7 mouse cellular contexts compared by ENCODE assay signal in the genomic region with DNA sequence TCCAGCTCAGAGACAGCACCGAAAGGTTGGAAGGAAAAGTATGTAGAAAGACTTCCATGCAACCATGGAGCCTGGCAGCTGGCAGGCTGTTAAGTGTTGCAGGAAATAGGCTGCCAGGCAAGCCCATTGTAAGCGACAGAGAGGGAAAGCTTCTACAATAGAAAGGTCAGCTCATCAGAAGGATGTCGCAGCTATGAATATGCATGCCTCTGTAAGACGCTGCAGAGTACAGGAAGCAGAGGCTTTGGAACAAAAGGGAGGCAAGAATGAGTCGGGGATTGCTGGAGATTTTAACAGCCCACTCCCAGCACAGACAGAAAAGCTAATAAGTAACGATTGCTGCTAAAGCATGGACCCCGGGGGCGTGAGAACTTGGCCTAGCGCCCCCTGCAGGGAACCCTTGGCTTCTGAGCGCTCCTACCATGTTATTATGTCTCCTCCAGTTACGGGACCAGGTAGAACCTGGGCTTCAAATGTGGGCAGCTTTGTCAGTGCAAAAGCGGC. TPM values are rescaled to one million over a fixed set of nuclear protein-coding genes. Genes with fewer than 3 reads are reported as not detected.
DNase-seq lines count a peak whose midpoint lies in the region; ATAC-seq and TF ChIP-seq lines count a peak whose summit lies in the region.

No protein-coding gene starts in this region.

- no peak for TF ChIP-seq POLR2A in cortical plate, adult 2 months (IDR thresholded peaks at IDR 0.05; ENCODE audit: extremely low read depth, insufficient read depth, low read length)

- H3K27me3 ChIP-seq in liver, embryonic 12.5 days (replicated peaks): peaks cover 19% of the 10 kb centered on the region; the same call in 1 of the 2 replicates
- H3K27me3 ChIP-seq in liver, embryonic 11.5 days (replicated peaks; ENCODE audit: control insufficient read depth, insufficient read depth, low read length): no peaks in the 10 kb centered on the region
- H3K27me3 ChIP-seq in hindbrain, embryonic 10.5 days (ENCODE audit: insufficient read depth, poor library complexity, severe bottlenecking): no peaks in the 10 kb centered on the region; the same call in none of the 2 replicates
- no peaks in the 10 kb centered on the region for H3K27me3 ChIP-seq in stomach, embryonic 14.5 days (ENCODE audit: control insufficient read depth, insufficient read depth, low read length)

- H3K9ac ChIP-seq in liver, embryonic 12.5 days: no peak overlapping the region
- H3K9ac ChIP-seq in liver, embryonic 11.5 days (ENCODE audit: low read depth, low read length): no peak overlapping the region
- H3K9ac ChIP-seq in stomach, embryonic 14.5 days (replicated peaks; ENCODE audit: low read depth, low read length): no peak overlapping the region

- no peak overlapping the region for H3K4me3 ChIP-seq in liver, embryonic 12.5 days
- no peak overlapping the region for H3K4me3 ChIP-seq in liver, embryonic 11.5 days (ENCODE audit: low read depth, low read length)
- H3K4me3 ChIP-seq in cortical plate, adult 2 months (ENCODE audit: insufficient read depth, low read length): no peak overlapping the region
- H3K4me3 ChIP-seq in hindbrain, embryonic 10.5 days: peak overlapping the region; percentile 23
- no peak overlapping the region for H3K4me3 ChIP-seq in stomach, embryonic 14.5 days (ENCODE audit: low read depth, low read length)

- peak; percentile 11; the same call in 1 of the 2 replicates for TF ChIP-seq CTCF in cortical plate, adult 2 months (IDR thresholded peaks at IDR 0.05; ENCODE audit: extremely low read depth, insufficient read depth, low read length)

- ATAC-seq in liver, embryonic 12.5 days: no peak
- ATAC-seq in liver, embryonic 11.5 days (replicated peaks; ENCODE audit: low FRiP score): no peak
- no peak for ATAC-seq in stomach, embryonic 14.5 days (ENCODE audit: insufficient number of reproducible peaks, insufficient read depth, low FRiP score, low read depth)

- no peak for DNase-seq in liver, embryonic 11.5 days (ENCODE audit: low spot score)
- DNase-seq in hindbrain, embryonic 10.5 days (ENCODE audit: low spot score): peak; percentile 76
- peak; percentile 43 for DNase-seq in lung, postnatal 10 days
- no peak for DNase-seq in urinary bladder, postnatal 4 days (ENCODE audit: low spot score in 2 of 2)

- peaks cover 10% of the 10 kb centered on the region for H3K4me1 ChIP-seq in liver, embryonic 12.5 days
- H3K4me1 ChIP-seq in liver, embryonic 11.5 days (replicated peaks; ENCODE audit: control insufficient read depth, insufficient read depth, low read length): peaks cover 4% of the 10 kb centered on the region; the same call in 1 of the 2 replicates
- no peaks in the 10 kb centered on the region for H3K4me1 ChIP-seq in cortical plate, adult 2 months (ENCODE audit: control insufficient read depth, insufficient read depth, low read length)
- H3K4me1 ChIP-seq in hindbrain, embryonic 10.5 days (replicated peaks): peaks cover 47% of the 10 kb centered on the region
- 0 out of 2 replicates have a peak, but pooled peaks cover 4% of the 10 kb centered on the region for H3K4me1 ChIP-seq in stomach, embryonic 14.5 days (ENCODE audit: control insufficient read depth, insufficient read depth, low read length)

- 0 out of 2 replicates have a peak, but pooled peaks cover 9% of the 10 kb centered on the region for H3K9me3 ChIP-seq in liver, embryonic 12.5 days (replicated peaks)
- H3K9me3 ChIP-seq in liver, embryonic 11.5 days (ENCODE audit: control insufficient read depth, low read length): no peaks in the 10 kb centered on the region
- peaks cover 5% of the 10 kb centered on the region; the same call in 1 of the 2 replicates for H3K9me3 ChIP-seq in hindbrain, embryonic 10.5 days
- H3K9me3 ChIP-seq in stomach, embryonic 14.5 days (ENCODE audit: control insufficient read depth, low read depth, low read length): no peaks in the 10 kb centered on the region

- H3K36me3 ChIP-seq in liver, embryonic 12.5 days: no peaks in the 10 kb centered on the region
- no peaks in the 10 kb centered on the region for H3K36me3 ChIP-seq in liver, embryonic 11.5 days (ENCODE audit: control insufficient read depth, insufficient read depth, low read length)
- H3K36me3 ChIP-seq in hindbrain, embryonic 10.5 days: no peaks in the 10 kb centered on the region
- no peaks in the 10 kb centered on the region for H3K36me3 ChIP-seq in stomach, embryonic 14.5 days (ENCODE audit: control insufficient read depth, insufficient read depth, low read length)

- 24% methylated on average over 12 of the region's 12 CpGs for WGBS in liver, embryonic 12.5 days (ENCODE audit: insufficient replicate concordance)
- 29% methylated on average over 12 of the region's 12 CpGs for WGBS in liver, embryonic 11.5 days
- WGBS in hindbrain, embryonic 10.5 days: 13% methylated on average over 12 of the region's 12 CpGs
- WGBS in stomach, embryonic 14.5 days: 31% methylated on average over 12 of the region's 12 CpGs

- H3K4me2 ChIP-seq in liver, embryonic 12.5 days: peak overlapping the region; percentile 31
- no peak overlapping the region; the same call in 1 of the 2 replicates for H3K4me2 ChIP-seq in liver, embryonic 11.5 days
- 0 out of 2 replicates have a peak overlapping the region, but pooled peaks have one; percentile 14 for H3K4me2 ChIP-seq in stomach, embryonic 14.5 days (replicated peaks; ENCODE audit: low read depth, low read length)

- no peak overlapping the region for H3K27ac ChIP-seq in liver, embryonic 12.5 days
- no peak overlapping the region for H3K27ac ChIP-seq in liver, embryonic 11.5 days (ENCODE audit: low read depth, low read length)
- H3K27ac ChIP-seq in cortical plate, adult 2 months (ENCODE audit: insufficient read depth, low read length): no peak overlapping the region
- H3K27ac ChIP-seq in hindbrain, embryonic 10.5 days: peak overlapping the region; percentile 92
- no peak overlapping the region for H3K27ac ChIP-seq in stomach, embryonic 14.5 days (ENCODE audit: low read length)

RNA-seq across cellular contexts. Expression of a gene that starts 23.1 kb away (rescaled TPM):
- 5.6 and 6.2 TPM in 2 replicates for polyA plus RNA-seq in liver, embryonic 12.5 days (2016; fragmentation: Nextera tagmentation; extraction: Ambion mirVana)
- polyA plus RNA-seq in liver, embryonic 11.5 days (2014; fragmentation: Nextera tagmentation; extraction: Ambion mirVana): 7.4 and 9.1 TPM in 2 replicates
- polyA plus RNA-seq in cortical plate, adult 2 months (2012; rRNA removed): 31.4 and 31.6 TPM in 2 replicates
- 11.0 and 13.9 TPM in 2 replicates for polyA plus RNA-seq in hindbrain, embryonic 10.5 days (2016; fragmentation: Nextera tagmentation; extraction: Ambion mirVana)
- polyA plus RNA-seq in stomach, embryonic 14.5 days (2014; fragmentation: Nextera tagmentation; extraction: Ambion mirVana): 11.4 and 13.0 TPM in 2 replicates

RNA-seq across cellular contexts. Expression of a gene that starts 41.2 kb away (rescaled TPM):
- polyA plus RNA-seq in liver, embryonic 12.5 days (2016; fragmentation: Nextera tagmentation; extraction: Ambion mirVana): not detected in 2 replicates
- polyA plus RNA-seq in liver, embryonic 11.5 days (2014; fragmentation: Nextera tagmentation; extraction: Ambion mirVana): not detected in 2 replicates
- polyA plus RNA-seq in cortical plate, adult 2 months (2012; rRNA removed): not detected in 2 replicates
- not detected in 2 replicates for polyA plus RNA-seq in hindbrain, embryonic 10.5 days (2016; fragmentation: Nextera tagmentation; extraction: Ambion mirVana)
- not detected in 2 replicates for polyA plus RNA-seq in stomach, embryonic 14.5 days (2014; fragmentation: Nextera tagmentation; extraction: Ambion mirVana)

Comparison
In these comparisons a context has a peak if more than half of its experiments do, and no peak if none do; other contexts are left out.
1. DNase-seq: peak in hindbrain, embryonic 10.5 days (single experiment) and lung, postnatal 10 days (single experiment); none in liver, embryonic 11.5 days (single experiment) and urinary bladder, postnatal 4 days (0 of 2).